Mouse (Mus musculus): ENCODE data around the gene Ihh.

GRCm38 (mm10) chr1:74997231-74997630, 45.8 kb upstream of the Ihh start:
- TF ChIP-seq CTCF (IDR thresholded peaks at IDR 0.05; ENCODE audit: low read depth, low read length), result no peak
- TF ChIP-seq GATA1 (IDR thresholded peaks at IDR 0.05; ENCODE audit: borderline replicate concordance, low read length), result no peak
- no peak for TF ChIP-seq GATA2 (IDR thresholded peaks at IDR 0.05; ENCODE audit: borderline replicate concordance, low read depth, low read length)
